Mouse (Mus musculus) embryo, embryonic 10.5 days (tissue): ENCODE results near the gene Aqp6.

Source experiments
- DNase-seq: peaks from one replicate; pipeline ENCODE4 v3.0.0-alpha.2; 2015; ENCODE audit warnings: low spot score

Aqp6 gene

GRCm38 (mm10) chr15:99644776-99645175 is 43.6 kb downstream of the Aqp6 start:
- no peak for DNase-seq

DNA sequence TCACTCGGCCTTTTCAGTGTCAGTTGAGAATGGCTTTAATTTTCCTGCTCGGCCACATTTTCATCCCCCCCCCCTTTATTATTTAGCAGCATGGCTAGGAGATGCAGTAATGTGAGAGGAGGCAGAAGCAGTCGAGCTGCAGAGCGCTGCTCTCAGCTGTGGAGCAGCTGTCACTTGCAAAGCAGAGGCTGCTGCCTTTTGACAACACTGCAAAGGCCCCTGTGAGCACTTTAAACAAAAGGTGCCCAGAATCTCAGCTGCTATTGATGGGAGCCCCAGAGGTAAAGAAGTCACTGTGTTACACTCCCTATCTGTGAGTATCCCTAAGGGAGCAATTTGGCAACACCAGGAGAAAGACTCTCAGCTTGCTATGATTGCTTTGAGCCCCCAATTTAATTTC is 47.1 kb downstream of the Aqp6 start:
- DNase-seq: peak; percentile 49

DNA sequence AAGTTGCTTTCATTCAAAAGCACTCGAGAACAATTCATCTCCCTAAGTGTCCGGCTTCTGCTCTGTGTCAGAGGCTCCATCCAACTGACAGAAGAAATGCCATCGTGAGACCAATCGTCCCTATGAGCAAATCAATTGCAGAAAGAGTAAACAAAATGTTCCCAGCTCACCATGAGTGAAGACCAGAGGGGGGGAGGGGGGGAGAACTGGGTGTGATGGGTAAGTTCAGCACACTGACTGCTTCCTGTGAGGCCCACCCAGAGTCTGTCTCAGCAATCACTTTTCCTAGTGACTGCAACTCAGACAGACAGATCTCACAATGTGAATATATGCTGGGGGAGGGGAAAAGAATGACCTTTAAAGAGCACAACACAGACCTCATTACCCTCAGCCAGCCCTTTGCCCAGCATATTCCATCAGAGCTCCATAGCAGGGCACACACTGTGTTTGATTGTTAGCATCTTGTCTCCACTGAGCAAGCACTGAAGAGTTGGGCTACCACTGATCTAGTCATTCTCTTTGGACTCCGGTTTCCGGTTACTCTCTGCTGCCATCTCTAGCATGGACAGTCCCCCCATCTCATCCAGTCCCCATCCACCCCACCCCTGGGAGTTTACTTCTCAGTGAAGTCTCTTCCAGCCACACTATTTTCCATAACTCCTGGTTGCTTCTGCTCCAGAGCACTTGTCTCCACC is 48.0 kb downstream of the Aqp6 start:
- no peak for DNase-seq

GRCm38 (mm10) chr15:99650304-99650703 is 49.1 kb downstream of the Aqp6 start:
- no peak for DNase-seq

DNA sequence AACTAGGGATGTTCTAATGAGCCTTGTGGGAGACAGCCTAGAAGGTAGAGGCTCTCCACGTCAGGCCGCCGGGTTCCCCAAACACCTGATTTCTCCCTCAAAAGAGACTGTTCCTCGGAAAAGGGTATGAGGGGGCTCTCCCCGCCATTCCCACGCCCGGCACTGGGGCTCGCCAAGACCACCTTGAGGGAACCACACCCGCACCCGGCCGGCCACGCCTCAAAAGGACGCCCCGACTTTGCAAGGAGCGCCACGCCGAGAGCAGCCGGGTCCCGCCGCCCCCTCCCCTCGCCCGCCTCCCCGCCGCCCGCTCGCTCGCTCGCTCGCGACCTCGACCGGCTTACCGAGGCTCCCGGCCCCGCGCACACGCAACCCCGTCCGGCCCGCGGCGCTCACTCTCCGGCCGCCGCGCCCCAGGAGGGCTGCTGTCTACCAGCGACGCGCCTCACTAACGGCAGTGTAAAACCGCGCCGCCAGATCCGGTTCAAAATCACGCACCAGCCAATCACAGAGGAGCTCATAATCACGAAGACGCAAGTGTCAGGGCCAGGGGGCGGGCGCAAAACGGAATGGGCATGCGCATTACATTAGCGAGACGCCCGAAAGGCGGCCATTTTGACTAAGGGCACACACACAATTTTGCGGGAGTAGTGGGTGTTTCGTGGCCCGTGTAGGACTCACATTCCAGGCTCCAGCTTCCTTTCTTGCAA is 50.1 kb downstream of the Aqp6 start, which contains the start of gene Racgap1:
Gene Racgap1, minus strand, starts transcription at position 494 of the 710 bp plus-strand sequence.
- peak; percentile 99 for DNase-seq

- no peak for DNase-seq
Observed at GRCm38 (mm10) chr15:99651984-99652872, 51.0 kb downstream of the Aqp6 start.

- DNase-seq: peak; percentile 75
Observed at GRCm38 (mm10) chr15:99653291-99653690, 52.1 kb downstream of the Aqp6 start.

- no peak for DNase-seq
Observed at GRCm38 (mm10) chr15:99653876-99654275, 52.7 kb downstream of the Aqp6 start.
